Mouse (Mus musculus) G1E-ER4 (cell line): Measurements from ENCODE around the gene Cpxcr1. TPM values are rescaled to one million over a fixed set of nuclear protein-coding genes. Genes with fewer than 3 reads are reported as not detected.

Source experiments
- GATA1 ChIP-seq: IDR thresholded peaks from one replicate; pipeline ENCODE4 v1.8.0; 2012; ENCODE audit warnings: low read length, inconsistent platforms
- polyA plus RNA-seq: library from polyadenylated mRNA; stranded (reverse); fragments of >175 nt; gene quantifications from 2 replicates; pipeline ENCODE4 v1.2.3, GENCODE M21; 2012

Cpxcr1 gene
- polyA plus RNA-seq = not detected in 2 replicates

GRCm38 (mm10) chrX:116448644-116449043 is at the start of gene Cpxcr1:
TSS of gene Cpxcr1 (plus strand) at chrX:116448944.
- no peak for TF ChIP-seq GATA1

Other genes starting within 250 kb of the Cpxcr1 start
- not detected in 2 replicates for gene H2afb2, start 232.2 kb downstream of the Cpxcr1 start, polyA plus RNA-seq